Mouse (Mus musculus) gastrocnemius, postnatal 25 days (tissue): ENCODE data around the gene Sumo3. TPM values are rescaled to one million over a fixed set of nuclear protein-coding genes. Genes with fewer than 3 reads are reported as not detected.

ENCODE experiments used
- microRNA-seq, 2 experiments: library from miRNA; unstranded; fragments of <30 nt; microRNA quantifications; one replicate each; pipeline ENCODE4 v1.2.0; 2021; ENCODE audit warnings: borderline replicate concordance in 2 of 2
- total RNA-seq, 2 experiments: library from RNA; stranded (reverse); gene quantifications; 1 replicate in 1 of 2; 2 replicates in 1 of 2; pipeline ENCODE4 v1.2.3; 2021

Gene Sumo3
- total RNA-seq, 2 experiments from 2014 or later: 32.8 to 36.7 TPM

Small RNAs within 50 kb of the gene (microRNA-seq; reads per million reads assigned to microRNA genes)
- gene Mir1930: 12.4 to 14.0 reads per million in 2 experiments

Other genes with a start within 250 kb of the Sumo3 start
- 1 to 10 TPM; 7.1 to 9.3 TPM for gene Adarb1, start 187.8 kb upstream of the Sumo3 start, total RNA-seq
- gene Fam207a, start 90.3 kb upstream of the Sumo3 start, total RNA-seq: 1 to 10 TPM; 6.2 to 6.7 TPM
- gene Itgb2, start 75.8 kb upstream of the Sumo3 start, total RNA-seq: 1 to 10 TPM; 1.3 to 1.8 TPM
- 10 to 100 TPM; 26.1 to 29.1 TPM for gene Pttg1ip, start 24.4 kb upstream of the Sumo3 start, total RNA-seq
- gene Gm49325, start 100 bp downstream of the Sumo3 start, total RNA-seq: 1 to 10 TPM; 6.5 to 7.4 TPM
- gene Ube2g2, start 16.2 kb downstream of the Sumo3 start, total RNA-seq: 10 to 100 TPM; 81.7 to 84.9 TPM
- gene Tspear, start 80.5 kb downstream of the Sumo3 start, total RNA-seq: not detected
- not detected for gene Gm19402, start 84.7 kb downstream of the Sumo3 start, total RNA-seq
- not detected for gene Gm9508, start 91.1 kb downstream of the Sumo3 start, total RNA-seq
- not detected for gene Gm10272, start 100.5 kb downstream of the Sumo3 start, total RNA-seq
- gene Gm10024, start 105.4 kb downstream of the Sumo3 start, total RNA-seq: not detected
- gene Gm10142, start 109.7 kb downstream of the Sumo3 start, total RNA-seq: not detected
- gene Krtap12-1, start 114.5 kb downstream of the Sumo3 start, total RNA-seq: not detected
- gene Gm10100, start 120.4 kb downstream of the Sumo3 start, total RNA-seq: not detected
- gene Gm18596, start 136.5 kb downstream of the Sumo3 start, total RNA-seq: not detected
- not detected for gene Gm9736, start 145.3 kb downstream of the Sumo3 start, total RNA-seq
- not detected for gene Gm3233, start 153.6 kb downstream of the Sumo3 start, total RNA-seq
- gene Gm3238, start 165.2 kb downstream of the Sumo3 start, total RNA-seq: not detected
- gene Gm7138, start 170.8 kb downstream of the Sumo3 start, total RNA-seq: not detected
- gene Gm3250, start 176.4 kb downstream of the Sumo3 start, total RNA-seq: not detected
- gene Gm7137, start 182.1 kb downstream of the Sumo3 start, total RNA-seq: not detected
- gene Gm9639, start 189.0 kb downstream of the Sumo3 start, total RNA-seq: not detected
- gene Gm19668, start 193.0 kb downstream of the Sumo3 start, total RNA-seq: not detected
- gene Gm9507, start 205.7 kb downstream of the Sumo3 start, total RNA-seq: not detected
- gene Gm2696, start 208.6 kb downstream of the Sumo3 start, total RNA-seq: not detected
- not detected for gene Krtap10-4, start 221.0 kb downstream of the Sumo3 start, total RNA-seq
- not detected for gene Krtap10-10, start 229.8 kb downstream of the Sumo3 start, total RNA-seq
- gene Gm36176, start 240.7 kb downstream of the Sumo3 start, total RNA-seq: not detected
- not detected for gene Gm10318, start 246.8 kb downstream of the Sumo3 start, total RNA-seq